In genomic region chr15:82065511-82065910, GRCm38 (mm10) we compare ENCODE assay signal across 9 mouse cellular contexts. TPM values are rescaled to one million over a fixed set of nuclear protein-coding genes. Genes with fewer than 3 reads are reported as not detected.
DNase-seq lines count a peak whose midpoint lies in the region; ATAC-seq and TF ChIP-seq lines count a peak whose summit lies in the region.
"Had no signal": no experiment of that assay in that cellular context is flagged by ENCODE, and none has a peak within 500 bp of the region (broad histone marks: within the 10 kb centered on the region; RNA-seq: fewer than 3 reads in every experiment).

No protein-coding gene starts in this region.

- H3K4me3 ChIP-seq in kidney, postnatal 0 days (replicated peaks; ENCODE audit: low read depth, low read length) = no peak overlapping the region
- H3K4me3 ChIP-seq in liver, embryonic 14.5 days (ENCODE audit: insufficient read depth in 1 of 2, low read depth in 2 of 2, low read length in 2 of 2) = no peak overlapping the region
- H3K4me3 ChIP-seq: heart, embryonic 15.5 days had no signal

- no peak for ATAC-seq in kidney, postnatal 0 days (replicated peaks; ENCODE audit: low FRiP score, low read depth)
- ATAC-seq in liver, embryonic 14.5 days (ENCODE audit: insufficient read depth) = no peak
- ATAC-seq in monocyte, adult 5-6 weeks (replicated peaks; ENCODE audit: insufficient number of reproducible peaks, low FRiP score, low TSS enrichment, poor library complexity, severe bottlenecking) = no peak; the same call in 1 of the 2 replicates

- TF ChIP-seq CTCF in kidney, postnatal 0 days (IDR thresholded peaks at IDR 0.05; ENCODE audit: low read depth) = peak; percentile 89
- peak; percentile 84 for TF ChIP-seq CTCF in liver, embryonic 14.5 days (IDR thresholded peaks at IDR 0.05; ENCODE audit: low read depth)

- no peaks in the 10 kb centered on the region for H3K9me3 ChIP-seq in kidney, postnatal 0 days (replicated peaks; ENCODE audit: low read length)
- no peaks in the 10 kb centered on the region for H3K9me3 ChIP-seq in liver, embryonic 14.5 days (ENCODE audit: control insufficient read depth, low read length)
- H3K9me3 ChIP-seq: heart, embryonic 15.5 days had no signal

- no peaks in the 10 kb centered on the region for H3K36me3 ChIP-seq in kidney, postnatal 0 days (ENCODE audit: insufficient read depth, low read length)
- H3K36me3 ChIP-seq in liver, embryonic 14.5 days (replicated peaks; ENCODE audit: control insufficient read depth, insufficient read depth, low read depth) = no peaks in the 10 kb centered on the region
- H3K36me3 ChIP-seq: heart, embryonic 15.5 days had no signal

- H3K27me3 ChIP-seq in kidney, postnatal 0 days (ENCODE audit: insufficient read depth, low read length) = peaks cover 11% of the 10 kb centered on the region; the same call in 1 of the 2 replicates
- H3K27me3 ChIP-seq in liver, embryonic 14.5 days (ENCODE audit: control insufficient read depth, insufficient read depth, low read length) = peaks cover 23% of the 10 kb centered on the region

- no peak overlapping the region for H3K4me2 ChIP-seq in kidney, postnatal 0 days (ENCODE audit: low read length)
- no peak overlapping the region for H3K4me2 ChIP-seq in liver, embryonic 14.5 days (ENCODE audit: low read depth)
- H3K4me2 ChIP-seq: heart, embryonic 15.5 days had no signal

- peak; percentile 60 for DNase-seq in CD4-positive helper T cell, adult 2 months (ENCODE audit: low read depth, low spot score)
- DNase-seq in R1 (ENCODE audit: low read depth, low spot score) = peak; percentile 92
- peak; percentile 91 to 96 for DNase-seq in cerebellum, postnatal 10 days
- peak; percentile 48 for DNase-seq in gastrocnemius, postnatal 25 days
- peak; percentile 91 for DNase-seq in kidney, postnatal 0 days (ENCODE audit: low spot score)
- DNase-seq in liver, embryonic 14.5 days (ENCODE audit: low read depth in 3 of 3, low spot score in 3 of 3) = peak; percentile 45 to 50 (median 46)
- DNase-seq in right cerebral cortex, adult 2 months (ENCODE audit: low spot score in 2 of 2) = peak; percentile 82 to 87

- no peak overlapping the region for H3K27ac ChIP-seq in kidney, postnatal 0 days
- H3K27ac ChIP-seq in liver, embryonic 14.5 days = no peak overlapping the region
- H3K27ac ChIP-seq: heart, embryonic 15.5 days had no signal

- 17% methylated on average over 7 of the region's 7 CpGs for WGBS in kidney, postnatal 0 days
- WGBS in liver, embryonic 14.5 days (ENCODE audit: insufficient replicate concordance) = 20% methylated on average over 7 of the region's 7 CpGs

- H3K4me1 ChIP-seq in kidney, postnatal 0 days (replicated peaks; ENCODE audit: insufficient read depth, low read length) = no peaks in the 10 kb centered on the region
- H3K4me1 ChIP-seq in liver, embryonic 14.5 days (replicated peaks; ENCODE audit: control insufficient read depth in 2 of 2, insufficient read depth in 2 of 2, low read length in 1 of 2) = no peaks in the 10 kb centered on the region

- TF ChIP-seq EP300 in liver, embryonic 14.5 days (IDR thresholded peaks at IDR 0.05; ENCODE audit: low read depth) = no peak

- 0 out of 2 replicates have a peak overlapping the region, but pooled peaks have one; percentile 23 for H3K9ac ChIP-seq in kidney, postnatal 0 days (ENCODE audit: low read depth, low read length)
- no peak overlapping the region for H3K9ac ChIP-seq in liver, embryonic 14.5 days (replicated peaks)
- H3K9ac ChIP-seq: heart, embryonic 15.5 days had no signal

RNA-seq across cellular contexts. Expression of gene Mei1, which starts 4.3 kb away (rescaled TPM):
- total RNA-seq in gastrocnemius, postnatal 25 days (2021) = under 1 TPM; 0.08 to 0.24 TPM
- polyA plus RNA-seq in kidney, postnatal 0 days (2015; fragmentation: Nextera tagmentation; extraction: Ambion mirVana) = 0.09 TPM in 1 of 2 replicates, not detected in the other
- polyA plus RNA-seq in liver, embryonic 14.5 days (2012; rRNA removed) = not detected in 2 replicates
- not detected in 2 replicates for polyA plus RNA-seq in liver, embryonic 14.5 days (2014; fragmentation: Nextera tagmentation; extraction: Ambion mirVana)
- not detected in 3 replicates for total RNA-seq in monocyte, adult 5-6 weeks (2017)
- polyA plus RNA-seq: heart, embryonic 15.5 days had no signal

RNA-seq across cellular contexts. Expression of gene 4930407I10Rik, which starts 6.6 kb away (rescaled TPM):
- total RNA-seq in gastrocnemius, postnatal 25 days (2021) = not detected
- polyA plus RNA-seq in kidney, postnatal 0 days (2015; fragmentation: Nextera tagmentation; extraction: Ambion mirVana) = not detected in 2 replicates
- polyA plus RNA-seq in liver, embryonic 14.5 days (2012; rRNA removed) = not detected in 2 replicates
- not detected in 2 replicates for polyA plus RNA-seq in liver, embryonic 14.5 days (2014; fragmentation: Nextera tagmentation; extraction: Ambion mirVana)
- not detected in 3 replicates for total RNA-seq in monocyte, adult 5-6 weeks (2017)
- polyA plus RNA-seq: heart, embryonic 15.5 days had no signal

RNA-seq across cellular contexts. Expression of gene Snu13, which starts 18.1 kb away (rescaled TPM):
- 10 to 100 TPM; 44.6 to 48.5 TPM for total RNA-seq in gastrocnemius, postnatal 25 days (2021)
- 215 and 225 TPM in 2 replicates for polyA plus RNA-seq in kidney, postnatal 0 days (2015; fragmentation: Nextera tagmentation; extraction: Ambion mirVana)
- polyA plus RNA-seq in liver, embryonic 14.5 days (2012; rRNA removed) = 78.8 and 83.1 TPM in 2 replicates
- polyA plus RNA-seq in liver, embryonic 14.5 days (2014; fragmentation: Nextera tagmentation; extraction: Ambion mirVana) = 187 TPM in 2 replicates
- total RNA-seq in monocyte, adult 5-6 weeks (2017) = 111 to 112 TPM (median 112 TPM) in 3 replicates

RNA-seq across cellular contexts. Expression of gene Desi1, which starts 31.8 kb away (rescaled TPM):
- total RNA-seq in gastrocnemius, postnatal 25 days (2021) = 10 to 100 TPM; 19.0 to 25.7 TPM
- 21.1 and 23.3 TPM in 2 replicates for polyA plus RNA-seq in kidney, postnatal 0 days (2015; fragmentation: Nextera tagmentation; extraction: Ambion mirVana)
- 8.3 and 9.3 TPM in 2 replicates for polyA plus RNA-seq in liver, embryonic 14.5 days (2012; rRNA removed)
- polyA plus RNA-seq in liver, embryonic 14.5 days (2014; fragmentation: Nextera tagmentation; extraction: Ambion mirVana) = 8.6 and 11.3 TPM in 2 replicates
- total RNA-seq in monocyte, adult 5-6 weeks (2017) = 3.2 to 7.3 TPM (median 4.8 TPM) in 3 replicates
